Mouse (Mus musculus) liver, embryonic 15.5 days (tissue): ENCODE measurements around the gene Zswim5. TPM values are rescaled to one million over a fixed set of nuclear protein-coding genes. Genes with fewer than 3 reads are reported as not detected.

Experiments used
- ATAC-seq: fragments of 200-750 bp; cut with Nextera tagmentation; 2 replicates; pipeline ENCODE4 v1.8.0; 2017; ENCODE audit warnings: moderate number of reproducible peaks, mild to moderate bottlenecking, moderate library complexity; ENCODE audit not compliant: insufficient read depth
- H3K27ac ChIP-seq: fragments of 300-500 bp; sonication (generic); replicated peaks from 2 replicates; pipeline ENCODE4 v1.5.1; 2015; ENCODE audit warnings: mild to moderate bottlenecking, inconsistent platforms
- H3K27me3 ChIP-seq: fragments of 300-500 bp; sonication (generic); 2 replicates; pipeline ENCODE4 v1.6.1; 2015; ENCODE audit warnings: mild to moderate bottlenecking, inconsistent platforms
- H3K36me3 ChIP-seq: fragments of 300-500 bp; sonication (generic); replicated peaks from 2 replicates; pipeline ENCODE4 v1.6.1; 2015; ENCODE audit warnings: moderate library complexity, mild to moderate bottlenecking, inconsistent platforms
- H3K4me1 ChIP-seq: fragments of 300-500 bp; sonication (generic); replicated peaks from 2 replicates; pipeline ENCODE4 v1.6.1; 2015; ENCODE audit warnings: inconsistent platforms
- H3K4me2 ChIP-seq: fragments of 300-500 bp; sonication (generic); 2 replicates; pipeline ENCODE4 v1.6.1; 2015; ENCODE audit warnings: moderate library complexity, mild to moderate bottlenecking, inconsistent platforms
- H3K4me3 ChIP-seq: fragments of 300-500 bp; sonication (generic); replicated peaks from 2 replicates; pipeline ENCODE4 v1.5.1; 2015; ENCODE audit warnings: mild to moderate bottlenecking, inconsistent platforms
- H3K9ac ChIP-seq: fragments of 300-500 bp; sonication (generic); 2 replicates; pipeline ENCODE4 v1.6.1; 2015; ENCODE audit warnings: moderate library complexity, mild to moderate bottlenecking, inconsistent platforms
- H3K9me3 ChIP-seq: fragments of 300-500 bp; sonication (generic); replicated peaks from 2 replicates; pipeline ENCODE4 v1.6.1; 2016; ENCODE audit warnings: inconsistent platforms
- WGBS: fragments of 180-500 bp; shearing (Covaris S2); methylation state at CpG from one replicate; pipeline ENCODE4 v1.1.7; 2015; ENCODE audit warnings: mixed read lengths; ENCODE audit not compliant: insufficient replicate concordance; 5-methylcytosine and 5-hydroxymethylcytosine counted together
- polyA plus RNA-seq: library from polyadenylated mRNA; unstranded; fragments of >200 nt; fragmentation: Nextera tagmentation; extraction: Ambion mirVana; gene quantifications from 2 replicates; pipeline ENCODE4 v1.2.1, GENCODE M21; 2015

Gene Zswim5
- polyA plus RNA-seq, 1 experiment from 2014 or later: 0.05 TPM

DNA sequence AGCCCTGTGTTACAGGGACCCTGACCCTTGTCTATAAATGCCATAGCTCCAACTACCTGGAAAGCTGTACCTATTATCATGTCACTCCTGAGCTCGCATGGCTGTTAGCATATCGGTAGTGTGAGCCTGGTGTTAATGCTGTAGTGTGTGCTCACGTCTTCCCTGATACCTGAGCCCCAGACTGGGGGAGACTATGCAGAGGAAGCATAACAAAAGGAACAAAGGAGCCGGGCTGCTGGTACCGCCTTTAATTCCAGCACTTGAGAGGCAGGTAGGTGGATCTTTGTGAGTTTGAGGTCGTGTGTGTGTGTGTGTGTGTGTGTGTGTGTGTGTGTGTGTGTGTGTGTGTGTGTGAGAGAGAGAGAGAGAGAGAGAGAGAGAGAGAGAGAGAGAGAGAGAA is 112.6 kb downstream of the Zswim5 start:
- no peak overlapping the region for H3K9ac ChIP-seq
- peaks cover 45% of the 10 kb centered on the region for H3K4me1 ChIP-seq
- no peak overlapping the region for H3K27ac ChIP-seq
- WGBS: 83% methylated on average over 6 of the region's 6 CpGs
- H3K36me3 ChIP-seq: peaks cover 54% of the 10 kb centered on the region
- no peak overlapping the region for H3K4me3 ChIP-seq
- ATAC-seq: no peak
- no peak overlapping the region for H3K4me2 ChIP-seq
- H3K9me3 ChIP-seq: no peaks in the 10 kb centered on the region
- H3K27me3 ChIP-seq: no peaks in the 10 kb centered on the region

GRCm38 (mm10) chr4:116991366-116991765 is 114.2 kb downstream of the Zswim5 start:
- peak overlapping the region; percentile 88; the same call in 1 of the 2 replicates for H3K9ac ChIP-seq
- no peak for ATAC-seq
- peak overlapping the region; percentile 98 for H3K4me3 ChIP-seq
- 10% methylated on average over 7 of the region's 7 CpGs for WGBS
- no peaks in the 10 kb centered on the region for H3K27me3 ChIP-seq
- no peaks in the 10 kb centered on the region for H3K9me3 ChIP-seq
- H3K4me2 ChIP-seq: peak overlapping the region; percentile 79
- peaks cover 54% of the 10 kb centered on the region for H3K36me3 ChIP-seq
- peaks cover 58% of the 10 kb centered on the region for H3K4me1 ChIP-seq
- H3K27ac ChIP-seq: peak overlapping the region; percentile 98

GRCm38 (mm10) chr4:116993672-116994621 is 116.8 kb downstream of the Zswim5 start, which contains the start of gene Urod:
Urod (minus strand) TSS chr4:116994413.
- peaks cover 60% of the 10 kb centered on the region for H3K36me3 ChIP-seq

GRCm38 (mm10) chr4:116995131-116995797 is 118.1 kb downstream of the Zswim5 start, which contains the start of gene Hectd3:
Hectd3 (plus strand) TSS chr4:116995317.
- no peaks in the 10 kb centered on the region for H3K9me3 ChIP-seq
- H3K27me3 ChIP-seq: no peaks in the 10 kb centered on the region
- H3K36me3 ChIP-seq: peaks cover 60% of the 10 kb centered on the region
- H3K27ac ChIP-seq: peak within 1 kb of the TSS; percentile 98
- peak within 1 kb of the TSS; percentile 96 for H3K9ac ChIP-seq
- ATAC-seq: peak; percentile 61
- WGBS: under 1% methylated on average over 58 of the region's 58 CpGs
- H3K4me3 ChIP-seq: peak within 1 kb of the TSS; percentile 98
- peaks cover 55% of the 10 kb centered on the region for H3K4me1 ChIP-seq
- peak within 1 kb of the TSS; percentile 85 for H3K4me2 ChIP-seq

More at GRCm38 (mm10) chr4:116993672-116994621, 116.8 kb downstream of the Zswim5 start, which contains the start of gene Urod:
- H3K9me3 ChIP-seq: no peaks in the 10 kb centered on the region
- H3K27me3 ChIP-seq: no peaks in the 10 kb centered on the region
- WGBS: 1% methylated on average over 38 of the region's 38 CpGs
- H3K27ac ChIP-seq: peak within 1 kb of the TSS; percentile 98
- peak within 1 kb of the TSS; percentile 85 for H3K4me2 ChIP-seq
- peak within 1 kb of the TSS; percentile 96 for H3K9ac ChIP-seq
- ATAC-seq: peak; percentile 91
- peaks cover 55% of the 10 kb centered on the region for H3K4me1 ChIP-seq
- H3K4me3 ChIP-seq: peak within 1 kb of the TSS; percentile 98

- H3K27me3 ChIP-seq: no peaks in the 10 kb centered on the region
- H3K4me3 ChIP-seq: peak overlapping the region; percentile 98
- H3K9me3 ChIP-seq: no peaks in the 10 kb centered on the region
- H3K27ac ChIP-seq: peak overlapping the region; percentile 91
- 0 out of 2 replicates have a peak, but pooled peaks have one; percentile 0 for ATAC-seq
- peaks cover 60% of the 10 kb centered on the region for H3K36me3 ChIP-seq
- H3K4me1 ChIP-seq: peaks cover 53% of the 10 kb centered on the region
- peak overlapping the region; percentile 96 for H3K9ac ChIP-seq
- peak overlapping the region; percentile 85 for H3K4me2 ChIP-seq
- under 1% methylated on average over 16 of the region's 16 CpGs for WGBS
Measured at GRCm38 (mm10) chr4:116995798-116996135, 118.6 kb downstream of the Zswim5 start.

DNA sequence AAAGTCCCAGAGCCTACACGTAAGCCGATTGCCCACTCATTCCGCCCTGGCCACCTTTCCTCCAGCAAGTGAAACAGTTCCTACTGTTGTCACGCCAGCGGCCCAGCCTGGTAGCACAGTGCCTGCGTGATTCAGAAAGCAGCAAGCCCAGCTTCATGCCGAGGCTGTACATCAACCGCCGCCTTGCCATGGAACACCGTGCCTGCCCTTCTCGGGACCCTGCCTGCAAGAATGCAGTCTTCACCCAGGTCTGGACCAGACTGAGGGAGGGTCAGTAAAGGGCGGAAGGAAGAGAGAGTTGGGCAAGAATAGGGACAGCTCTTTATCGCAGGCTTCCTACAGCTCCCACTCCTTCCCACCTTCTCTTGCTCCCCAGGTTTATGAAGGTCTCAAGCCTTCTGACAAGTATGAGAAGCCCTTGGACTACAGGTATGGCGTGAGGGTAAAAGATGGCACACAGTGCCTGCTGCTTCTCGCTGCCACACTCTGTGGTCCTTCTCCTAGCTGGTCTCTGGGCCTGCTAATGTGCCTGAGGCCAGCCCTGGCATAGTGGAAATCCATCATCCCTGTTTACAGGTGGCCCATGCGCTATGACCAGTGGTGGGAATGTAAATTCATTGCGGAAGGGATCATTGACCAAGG is 122.5 kb downstream of the Zswim5 start:
- H3K9ac ChIP-seq: no peak overlapping the region
- H3K27ac ChIP-seq: no peak overlapping the region
- WGBS: 86% methylated on average over 17 of the region's 17 CpGs
- peaks cover 25% of the 10 kb centered on the region for H3K4me1 ChIP-seq
- H3K4me3 ChIP-seq: no peak overlapping the region
- H3K4me2 ChIP-seq: no peak overlapping the region
- no peaks in the 10 kb centered on the region for H3K27me3 ChIP-seq
- ATAC-seq: no peak
- no peaks in the 10 kb centered on the region for H3K9me3 ChIP-seq
- peaks cover 72% of the 10 kb centered on the region for H3K36me3 ChIP-seq

GRCm38 (mm10) chr4:117001957-117002356 is 124.8 kb downstream of the Zswim5 start:
- Histone ChIP-seq H3K36me3 (peaks cover 68% of the 10 kb centered on the region), H3K4me1 (peaks cover 5% of the 10 kb centered on the region), H3K9me3 (no peaks in the 10 kb centered on the region), H3K9ac (no peak overlapping the region), H3K4me2 (no peak overlapping the region), H3K4me3 (no peak overlapping the region), H3K27me3 (0 out of 2 replicates have a peak, but pooled peaks cover under 1% of the 10 kb centered on the region), H3K27ac (no peak overlapping the region)
- 84% methylated on average over 16 of the region's 16 CpGs for WGBS
- ATAC-seq: no peak

DNA sequence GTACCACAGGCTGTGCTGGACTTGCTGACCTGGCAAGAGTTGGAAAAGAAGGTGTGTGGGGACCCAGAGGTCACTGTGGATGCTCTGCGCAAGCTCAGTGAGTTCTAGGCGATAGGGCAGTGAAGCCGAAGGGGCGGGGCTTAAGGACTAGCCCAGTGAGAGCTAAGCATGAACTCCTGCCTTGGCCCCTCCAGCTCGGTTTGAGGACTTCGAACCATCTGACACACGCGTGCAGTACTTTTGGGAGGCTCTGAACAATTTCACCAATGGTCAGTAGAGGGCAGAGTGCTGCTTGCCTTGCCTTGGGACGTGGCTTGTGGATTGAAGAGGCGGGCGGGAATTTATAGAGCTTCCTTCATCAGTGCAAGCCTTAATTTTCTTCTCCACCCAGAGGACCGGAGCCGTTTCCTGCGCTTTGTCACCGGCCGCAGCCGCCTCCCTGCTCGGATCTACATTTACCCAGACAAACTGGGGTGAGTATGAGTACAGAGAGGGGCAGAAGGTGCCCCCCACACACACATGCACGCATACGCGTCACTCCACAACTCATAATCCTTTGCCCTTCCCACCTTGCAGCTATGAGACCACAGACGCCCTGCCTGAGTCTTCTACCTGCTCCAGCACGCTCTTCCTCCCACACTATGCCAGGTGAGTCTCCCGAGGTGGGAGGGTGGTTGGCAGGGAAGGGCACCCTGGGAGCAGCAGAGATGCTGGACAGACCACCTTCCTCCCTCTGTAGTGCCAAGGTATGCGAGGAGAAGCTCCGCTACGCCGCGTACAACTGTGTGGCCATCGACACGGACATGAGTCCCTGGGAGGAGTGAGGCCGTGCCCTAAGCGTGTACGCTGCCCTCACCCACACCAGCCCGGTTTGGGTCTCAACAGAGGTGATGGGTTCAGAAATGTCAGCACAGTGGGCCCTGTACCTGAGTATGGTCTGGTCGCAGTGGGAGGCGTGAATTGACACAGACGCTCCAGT is 125.7 kb downstream of the Zswim5 start:
- peak; percentile 22; the same call in 1 of the 2 replicates for ATAC-seq

DNA sequence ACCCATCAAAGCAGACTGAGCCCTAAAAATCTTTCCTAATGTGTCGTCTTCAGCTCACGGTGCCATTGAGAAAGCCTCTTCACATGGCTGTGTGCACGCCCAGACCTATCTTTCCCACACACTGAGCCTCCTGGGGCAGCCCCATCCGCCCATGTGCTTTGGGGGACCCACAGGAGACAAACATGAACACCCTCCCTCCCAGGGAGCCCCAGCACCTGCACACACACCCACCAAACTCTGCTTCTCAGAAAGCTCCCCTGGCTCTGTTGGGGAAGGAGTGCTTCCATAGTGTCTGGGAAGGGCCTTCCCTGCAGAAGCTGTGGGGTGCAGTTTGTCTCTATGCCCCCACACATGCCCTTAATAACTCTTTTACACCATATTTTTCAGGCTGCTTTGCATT is 127.5 kb downstream of the Zswim5 start:
- Histone ChIP-seq H3K36me3 (peaks cover 48% of the 10 kb centered on the region), H3K4me3 (no peak overlapping the region), H3K9me3 (no peaks in the 10 kb centered on the region), H3K27ac (no peak overlapping the region), H3K4me2 (no peak overlapping the region), H3K4me1 (peaks cover 3% of the 10 kb centered on the region), H3K9ac (no peak overlapping the region), H3K27me3 (0 out of 2 replicates have a peak, but pooled peaks cover 8% of the 10 kb centered on the region)
- ATAC-seq: no peak
- 66% methylated on average over 4 of the region's 4 CpGs for WGBS

More for the DNA sequence above, 125.7 kb downstream of the Zswim5 start:
- H3K4me2 ChIP-seq: no peak overlapping the region
- H3K4me1 ChIP-seq: peaks cover 3% of the 10 kb centered on the region
- H3K27ac ChIP-seq: no peak overlapping the region
- WGBS: 58% methylated on average over 38 of the region's 38 CpGs
- no peaks in the 10 kb centered on the region for H3K9me3 ChIP-seq
- 0 out of 2 replicates have a peak, but pooled peaks cover 8% of the 10 kb centered on the region for H3K27me3 ChIP-seq
- no peak overlapping the region for H3K4me3 ChIP-seq
- H3K9ac ChIP-seq: no peak overlapping the region
- H3K36me3 ChIP-seq: peaks cover 63% of the 10 kb centered on the region
